Mouse (Mus musculus): ENCODE data around the gene Rims1. TPM values are rescaled to one million over a fixed set of nuclear protein-coding genes. Genes with fewer than 3 reads are reported as not detected.

Rims1 gene
- polyA plus RNA-seq, 1 experiment from 2014 or later = 2.0 TPM

GRCm38 (mm10) chr1:22721706-22722105 is 84.1 kb downstream of the Rims1 start:
- H3K4me3 ChIP-seq (ENCODE audit: low read length) = no peak overlapping the region
- H3K27ac ChIP-seq (ENCODE audit: low read length) = no peak overlapping the region
- no peak overlapping the region for H3K9ac ChIP-seq (ENCODE audit: low read length)
- H3K27me3 ChIP-seq (ENCODE audit: control insufficient read depth, insufficient read depth, low read depth, low read length) = no peaks in the 10 kb centered on the region
- H3K36me3 ChIP-seq (ENCODE audit: control insufficient read depth, insufficient read depth, low read length) = no peaks in the 10 kb centered on the region
- no peaks in the 10 kb centered on the region for H3K4me1 ChIP-seq (replicated peaks; ENCODE audit: control insufficient read depth, insufficient read depth, low read length)
- H3K9me3 ChIP-seq (ENCODE audit: control insufficient read depth, low read length) = no peaks in the 10 kb centered on the region
- H3K4me2 ChIP-seq (ENCODE audit: low read depth, low read length) = no peak overlapping the region
- ATAC-seq (ENCODE audit: low read depth) = no peak

DNA sequence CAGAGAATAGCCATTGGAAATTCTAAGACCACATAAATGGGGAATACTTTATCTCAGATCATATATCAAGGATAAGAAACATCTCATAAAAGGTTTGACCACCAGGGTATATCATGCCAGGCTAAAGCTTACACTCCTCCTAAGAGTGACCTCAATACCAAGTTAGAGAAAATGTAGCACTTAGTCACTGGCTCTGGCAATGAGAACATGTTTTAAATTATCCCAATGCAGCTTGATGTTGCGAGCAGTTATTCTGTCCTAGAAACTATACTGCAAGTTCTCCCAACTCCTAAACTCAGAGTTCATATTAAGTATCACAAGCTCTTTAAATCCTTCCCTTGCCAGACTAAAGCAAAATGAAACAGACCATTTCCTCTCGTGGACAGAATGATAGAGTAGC is 85.1 kb downstream of the Rims1 start:
- WGBS = 69% methylated on average over 2 of the region's 2 CpGs
- no peak overlapping the region for H3K9ac ChIP-seq (ENCODE audit: low read length)
- no peaks in the 10 kb centered on the region for H3K4me1 ChIP-seq (replicated peaks; ENCODE audit: control insufficient read depth, insufficient read depth, low read length)
- H3K4me3 ChIP-seq (ENCODE audit: low read length) = no peak overlapping the region
- no peak for ATAC-seq (ENCODE audit: low read depth)
- H3K27me3 ChIP-seq (ENCODE audit: control insufficient read depth, insufficient read depth, low read depth, low read length) = no peaks in the 10 kb centered on the region
- H3K9me3 ChIP-seq (ENCODE audit: control insufficient read depth, low read length) = no peaks in the 10 kb centered on the region
- no peak overlapping the region for H3K27ac ChIP-seq (ENCODE audit: low read length)
- no peak overlapping the region for H3K4me2 ChIP-seq (ENCODE audit: low read depth, low read length)
- H3K36me3 ChIP-seq (ENCODE audit: control insufficient read depth, insufficient read depth, low read length) = no peaks in the 10 kb centered on the region

GRCm38 (mm10) chr1:22709461-22709860 is 96.3 kb downstream of the Rims1 start:
- WGBS = 60% methylated on average over 2 of the region's 2 CpGs
- Histone ChIP-seq H3K36me3 (ENCODE audit: control insufficient read depth, insufficient read depth, low read length) (no peaks in the 10 kb centered on the region), H3K9me3 (ENCODE audit: control insufficient read depth, low read length) (no peaks in the 10 kb centered on the region), H3K4me2 (ENCODE audit: low read depth, low read length) (no peak overlapping the region), H3K27me3 (ENCODE audit: control insufficient read depth, insufficient read depth, low read depth, low read length) (no peaks in the 10 kb centered on the region), H3K9ac (ENCODE audit: low read length) (no peak overlapping the region), H3K4me3 (ENCODE audit: low read length) (no peak overlapping the region), H3K4me1 (replicated peaks; ENCODE audit: control insufficient read depth, insufficient read depth, low read length) (no peaks in the 10 kb centered on the region), H3K27ac (ENCODE audit: low read length) (no peak overlapping the region)
- ATAC-seq (ENCODE audit: low read depth) = no peak

DNA sequence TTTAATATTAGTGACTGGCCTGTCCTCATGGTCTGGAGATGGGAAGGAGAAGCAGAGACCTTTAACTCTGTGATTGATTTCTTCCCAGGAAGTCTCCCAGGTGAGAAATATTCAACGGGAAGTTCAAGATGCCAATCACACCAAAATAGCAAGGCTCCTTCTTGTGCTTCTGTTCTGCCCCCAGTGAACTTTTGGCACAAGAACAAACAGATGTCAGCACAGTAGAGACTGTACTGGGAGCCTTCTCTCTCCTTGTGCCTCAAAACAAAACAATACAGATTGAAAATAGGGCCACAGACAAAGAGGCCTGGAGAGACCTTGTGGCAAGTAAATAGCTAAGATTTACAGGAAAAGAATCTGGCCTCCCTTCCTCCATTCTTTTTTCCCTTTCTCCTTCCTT is 110.7 kb downstream of the Rims1 start:
- WGBS = 18% methylated on average over 1 of the region's 1 CpGs
- no peak overlapping the region for H3K4me3 ChIP-seq (ENCODE audit: low read length)
- H3K4me2 ChIP-seq (ENCODE audit: low read depth, low read length) = no peak overlapping the region
- no peaks in the 10 kb centered on the region for H3K9me3 ChIP-seq (ENCODE audit: control insufficient read depth, low read length)
- ATAC-seq (ENCODE audit: low read depth) = no peak
- no peak overlapping the region for H3K27ac ChIP-seq (ENCODE audit: low read length)
- no peaks in the 10 kb centered on the region for H3K27me3 ChIP-seq (ENCODE audit: control insufficient read depth, insufficient read depth, low read depth, low read length)
- no peak overlapping the region for H3K9ac ChIP-seq (ENCODE audit: low read length)
- H3K36me3 ChIP-seq (ENCODE audit: control insufficient read depth, insufficient read depth, low read length) = no peaks in the 10 kb centered on the region
- no peaks in the 10 kb centered on the region for H3K4me1 ChIP-seq (replicated peaks; ENCODE audit: control insufficient read depth, insufficient read depth, low read length)

DNA sequence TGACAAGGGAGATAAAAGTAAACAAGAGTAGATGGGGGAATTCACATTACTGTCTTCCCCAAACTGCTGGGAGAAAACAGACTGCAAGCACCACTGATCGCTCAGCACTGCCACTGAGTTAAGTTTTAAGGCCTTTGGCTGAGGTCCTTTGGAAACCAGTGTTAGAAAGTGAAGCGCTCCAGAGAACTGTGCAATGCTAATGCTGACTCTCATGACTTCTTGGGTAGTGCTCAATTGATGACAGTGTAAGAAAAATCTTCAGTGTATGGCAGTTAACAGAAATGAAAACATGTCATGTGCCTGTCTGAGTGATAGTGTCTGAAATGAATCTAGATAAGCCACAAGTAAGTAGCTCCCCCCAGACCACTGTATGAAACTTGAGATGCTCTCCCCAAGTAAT is 111.3 kb downstream of the Rims1 start:
- Histone ChIP-seq H3K9ac (ENCODE audit: low read length) (no peak overlapping the region), H3K27me3 (ENCODE audit: control insufficient read depth, insufficient read depth, low read depth, low read length) (no peaks in the 10 kb centered on the region), H3K4me2 (ENCODE audit: low read depth, low read length) (no peak overlapping the region), H3K4me1 (replicated peaks; ENCODE audit: control insufficient read depth, insufficient read depth, low read length) (no peaks in the 10 kb centered on the region), H3K36me3 (ENCODE audit: control insufficient read depth, insufficient read depth, low read length) (no peaks in the 10 kb centered on the region), H3K9me3 (ENCODE audit: control insufficient read depth, low read length) (no peaks in the 10 kb centered on the region), H3K27ac (ENCODE audit: low read length) (no peak overlapping the region), H3K4me3 (ENCODE audit: low read length) (no peak overlapping the region)
- WGBS = 62% methylated on average over 2 of the region's 2 CpGs
- ATAC-seq (ENCODE audit: low read depth) = no peak

- no peaks in the 10 kb centered on the region for H3K9me3 ChIP-seq (ENCODE audit: control insufficient read depth, low read length)
- no peaks in the 10 kb centered on the region for H3K27me3 ChIP-seq (ENCODE audit: control insufficient read depth, insufficient read depth, low read depth, low read length)
- no peaks in the 10 kb centered on the region for H3K4me1 ChIP-seq (replicated peaks; ENCODE audit: control insufficient read depth, insufficient read depth, low read length)
- H3K4me2 ChIP-seq (ENCODE audit: low read depth, low read length) = no peak overlapping the region
- no peak overlapping the region for H3K27ac ChIP-seq (ENCODE audit: low read length)
- H3K36me3 ChIP-seq (ENCODE audit: control insufficient read depth, insufficient read depth, low read length) = no peaks in the 10 kb centered on the region
- H3K9ac ChIP-seq (ENCODE audit: low read length) = no peak overlapping the region
- WGBS = 70% methylated on average over 4 of the region's 4 CpGs
- H3K4me3 ChIP-seq (ENCODE audit: low read length) = no peak overlapping the region
- no peak for ATAC-seq (ENCODE audit: low read depth)
Observed at GRCm38 (mm10) chr1:22683455-22683854, 122.3 kb downstream of the Rims1 start.

GRCm38 (mm10) chr1:22664196-22664595 is 141.6 kb downstream of the Rims1 start:
- no peak overlapping the region for H3K27ac ChIP-seq (ENCODE audit: low read length)
- no peaks in the 10 kb centered on the region for H3K27me3 ChIP-seq (ENCODE audit: control insufficient read depth, insufficient read depth, low read depth, low read length)
- no peak overlapping the region for H3K4me2 ChIP-seq (ENCODE audit: low read depth, low read length)
- 85% methylated on average over 6 of the region's 6 CpGs for whole genome bisulfite sequencing
- H3K9ac ChIP-seq (ENCODE audit: low read length) = no peak overlapping the region
- no peaks in the 10 kb centered on the region for H3K9me3 ChIP-seq (ENCODE audit: control insufficient read depth, low read length)
- H3K4me3 ChIP-seq (ENCODE audit: low read length) = no peak overlapping the region
- H3K36me3 ChIP-seq (ENCODE audit: control insufficient read depth, insufficient read depth, low read length) = no peaks in the 10 kb centered on the region
- no peak for ATAC-seq (ENCODE audit: low read depth)
- no peaks in the 10 kb centered on the region for H3K4me1 ChIP-seq (replicated peaks; ENCODE audit: control insufficient read depth, insufficient read depth, low read length)

GRCm38 (mm10) chr1:22661825-22662224 is 144.0 kb downstream of the Rims1 start:
- H3K27ac ChIP-seq (ENCODE audit: low read length) = no peak overlapping the region
- no peak overlapping the region for H3K4me3 ChIP-seq (ENCODE audit: low read length)
- ATAC-seq (ENCODE audit: low read depth) = no peak
- H3K4me2 ChIP-seq (ENCODE audit: low read depth, low read length) = no peak overlapping the region
- no peaks in the 10 kb centered on the region for H3K36me3 ChIP-seq (ENCODE audit: control insufficient read depth, insufficient read depth, low read length)
- no peaks in the 10 kb centered on the region for H3K9me3 ChIP-seq (ENCODE audit: control insufficient read depth, low read length)
- no peaks in the 10 kb centered on the region for H3K4me1 ChIP-seq (replicated peaks; ENCODE audit: control insufficient read depth, insufficient read depth, low read length)
- WGBS = 72% methylated on average over 3 of the region's 3 CpGs
- H3K27me3 ChIP-seq (ENCODE audit: control insufficient read depth, insufficient read depth, low read depth, low read length) = no peaks in the 10 kb centered on the region
- no peak overlapping the region for H3K9ac ChIP-seq (ENCODE audit: low read length)

- H3K4me3 ChIP-seq (ENCODE audit: low read length) = no peak overlapping the region
- H3K27ac ChIP-seq (ENCODE audit: low read length) = no peak overlapping the region
- no peaks in the 10 kb centered on the region for H3K4me1 ChIP-seq (replicated peaks; ENCODE audit: control insufficient read depth, insufficient read depth, low read length)
Observed at GRCm38 (mm10) chr1:22655983-22656382, 149.8 kb downstream of the Rims1 start.

DNA sequence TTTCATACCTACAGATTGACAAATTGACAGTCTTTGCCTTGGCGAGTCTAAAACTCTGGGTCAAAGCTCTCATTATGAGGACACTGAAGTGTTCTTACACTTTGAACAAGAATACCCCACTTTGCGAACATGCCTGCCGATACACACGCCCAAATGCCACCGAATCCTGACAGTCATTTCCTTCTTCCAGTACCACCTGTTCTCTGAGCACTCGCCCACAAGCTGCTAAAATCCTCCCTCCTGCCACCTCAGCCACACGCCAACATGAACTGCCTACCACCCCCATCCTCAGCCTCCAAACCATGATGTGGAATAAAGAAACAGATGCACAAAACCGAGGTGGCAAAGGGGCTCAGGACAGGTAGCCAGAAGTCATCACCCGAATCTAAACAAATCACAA is 150.9 kb downstream of the Rims1 start:
- no peak overlapping the region for H3K9ac ChIP-seq (ENCODE audit: low read length)
- no peaks in the 10 kb centered on the region for H3K4me1 ChIP-seq (replicated peaks; ENCODE audit: control insufficient read depth, insufficient read depth, low read length)
- no peak overlapping the region for H3K4me2 ChIP-seq (ENCODE audit: low read depth, low read length)
- H3K27me3 ChIP-seq (ENCODE audit: control insufficient read depth, insufficient read depth, low read depth, low read length) = no peaks in the 10 kb centered on the region
- WGBS = 79% methylated on average over 9 of the region's 9 CpGs
- H3K9me3 ChIP-seq (ENCODE audit: control insufficient read depth, low read length) = no peaks in the 10 kb centered on the region
- ATAC-seq (ENCODE audit: low read depth) = no peak
- no peak overlapping the region for H3K27ac ChIP-seq (ENCODE audit: low read length)
- H3K36me3 ChIP-seq (ENCODE audit: control insufficient read depth, insufficient read depth, low read length) = no peaks in the 10 kb centered on the region
- H3K4me3 ChIP-seq (ENCODE audit: low read length) = no peak overlapping the region

More at GRCm38 (mm10) chr1:22655983-22656382, 149.8 kb downstream of the Rims1 start:
- Histone ChIP-seq H3K36me3 (ENCODE audit: control insufficient read depth, insufficient read depth, low read length) (no peaks in the 10 kb centered on the region), H3K27me3 (ENCODE audit: control insufficient read depth, insufficient read depth, low read depth, low read length) (no peaks in the 10 kb centered on the region), H3K9me3 (ENCODE audit: control insufficient read depth, low read length) (no peaks in the 10 kb centered on the region), H3K9ac (ENCODE audit: low read length) (no peak overlapping the region), H3K4me2 (ENCODE audit: low read depth, low read length) (no peak overlapping the region)
- ATAC-seq (ENCODE audit: low read depth) = no peak
